Mouse (Mus musculus): ENCODE data around the gene Naga. TPM values are rescaled to one million over a fixed set of nuclear protein-coding genes. Genes with fewer than 3 reads are reported as not detected.
"Not testable (repeated sequence)": the region's sequence is repeated elsewhere in the genome, so short reads cannot be mapped to it uniquely, and the experiment has no call there.

Naga gene
- polyA plus RNA-seq, 1 experiment from 2014 or later = 29.7 TPM

DNA sequence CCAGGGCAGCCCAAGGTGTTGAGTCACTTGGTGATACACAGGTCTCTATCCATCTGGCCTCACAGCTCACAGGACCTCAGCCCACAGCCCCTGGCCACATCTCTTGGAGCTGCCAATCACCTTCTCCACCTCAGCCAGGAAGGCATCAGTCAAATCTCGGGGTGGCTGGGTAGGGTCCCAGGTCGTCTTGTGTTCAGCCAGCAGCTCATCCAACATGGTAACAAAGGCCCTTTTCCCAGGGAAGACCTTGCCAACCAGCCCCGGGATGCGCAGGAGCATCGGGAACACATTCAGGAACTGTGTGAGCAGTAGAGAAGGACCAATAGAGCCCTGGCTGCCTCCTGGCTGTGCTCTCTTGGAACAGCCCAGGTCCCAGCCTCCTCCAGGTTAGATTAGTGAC is 34.3 kb upstream of the Naga start:
- H3K4me2 ChIP-seq (replicated peaks) = no peak overlapping the region
- H3K9ac ChIP-seq = no peak overlapping the region
- H3K27me3 ChIP-seq = no peaks in the 10 kb centered on the region
- no peak for ATAC-seq (ENCODE audit: low FRiP score)
- H3K4me1 ChIP-seq = peaks cover 7% of the 10 kb centered on the region
- no peak overlapping the region for H3K27ac ChIP-seq
- no peak overlapping the region for H3K4me3 ChIP-seq
- 88% methylated on average over 5 of the region's 5 CpGs for WGBS
- no peaks in the 10 kb centered on the region for H3K9me3 ChIP-seq (replicated peaks)
- H3K36me3 ChIP-seq = no peaks in the 10 kb centered on the region

DNA sequence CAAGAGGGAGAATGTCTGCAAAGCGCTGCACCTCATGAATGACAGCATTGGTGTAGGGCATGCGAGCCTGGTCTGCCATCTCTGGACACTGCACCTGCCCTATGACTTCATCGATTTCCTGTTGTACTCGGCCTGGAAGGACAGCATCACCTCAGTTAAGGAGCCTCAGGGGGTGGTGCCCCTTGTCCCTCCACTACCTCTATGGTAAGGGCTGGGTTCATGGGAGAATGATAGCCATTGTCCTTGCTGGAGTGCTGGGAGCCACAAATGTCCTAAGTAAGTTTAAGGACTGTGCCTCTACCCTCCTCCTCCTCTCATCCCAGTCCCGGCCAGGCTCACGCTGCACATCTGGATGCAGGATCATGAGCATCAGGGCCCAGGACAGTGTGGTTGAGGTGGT is 33.7 kb upstream of the Naga start:
- WGBS = 90% methylated on average over 6 of the region's 6 CpGs
- Histone ChIP-seq H3K4me2 (replicated peaks) (no peak overlapping the region), H3K9me3 (replicated peaks) (no peaks in the 10 kb centered on the region), H3K27me3 (no peaks in the 10 kb centered on the region), H3K4me3 (no peak overlapping the region), H3K36me3 (no peaks in the 10 kb centered on the region), H3K9ac (no peak overlapping the region), H3K4me1 (peaks cover 7% of the 10 kb centered on the region; the same call in 1 of the 2 replicates), H3K27ac (no peak overlapping the region)
- ATAC-seq (ENCODE audit: low FRiP score) = no peak

DNA sequence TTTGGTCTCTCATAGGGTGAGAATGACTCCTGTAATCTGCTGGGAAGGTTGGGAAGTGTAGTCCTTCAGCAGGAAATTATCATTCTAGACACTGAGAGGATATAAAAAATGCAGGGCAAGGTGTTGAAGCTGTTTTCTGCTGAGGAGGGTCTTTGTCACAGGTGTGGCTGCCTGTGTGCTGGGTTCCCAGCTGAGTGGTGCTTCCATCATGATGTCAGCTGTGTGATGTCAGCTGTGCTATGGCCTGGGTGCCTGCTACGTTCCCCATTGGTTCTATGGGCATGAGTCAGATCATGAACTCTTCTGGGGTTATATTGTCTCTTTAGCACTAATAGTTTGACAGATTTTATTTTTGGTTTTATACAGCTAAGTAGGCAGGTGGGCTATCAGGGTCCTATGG is 30.1 kb upstream of the Naga start:
- H3K27ac ChIP-seq = no peak overlapping the region
- H3K27me3 ChIP-seq = no peaks in the 10 kb centered on the region
- no peak overlapping the region for H3K4me3 ChIP-seq
- no peaks in the 10 kb centered on the region for H3K4me1 ChIP-seq
- H3K9ac ChIP-seq = no peak overlapping the region
- no peaks in the 10 kb centered on the region for H3K36me3 ChIP-seq
- no peak for ATAC-seq (ENCODE audit: low FRiP score)
- H3K9me3 ChIP-seq (replicated peaks) = no peaks in the 10 kb centered on the region
- 76% methylated on average over 1 of the region's 1 CpGs for WGBS
- H3K4me2 ChIP-seq (replicated peaks) = no peak overlapping the region

DNA sequence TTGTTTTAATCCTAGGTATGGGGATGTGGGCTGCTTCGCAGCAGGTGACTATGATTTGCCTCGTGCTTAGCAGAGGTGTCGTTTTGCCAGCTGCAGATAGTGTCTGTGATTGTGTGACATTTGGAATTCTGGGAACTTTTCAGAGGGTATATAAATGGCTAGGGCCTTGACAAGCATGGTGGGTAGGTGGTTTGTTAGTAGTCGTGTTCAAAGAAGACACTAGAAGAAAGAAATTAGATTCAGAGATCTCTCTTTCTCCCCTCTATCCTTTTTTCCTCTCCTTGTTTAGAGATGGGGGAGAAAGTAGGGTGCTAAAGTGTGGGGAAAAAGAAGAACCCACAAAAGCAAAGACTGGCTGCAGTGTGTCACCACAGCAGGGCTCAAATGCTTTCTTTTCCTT is 29.4 kb upstream of the Naga start:
- WGBS = 91% methylated on average over 4 of the region's 4 CpGs
- ATAC-seq (ENCODE audit: low FRiP score) = no peak
- Histone ChIP-seq H3K4me1 (no peaks in the 10 kb centered on the region), H3K36me3 (no peaks in the 10 kb centered on the region), H3K4me2 (replicated peaks) (no peak overlapping the region), H3K9me3 (replicated peaks) (no peaks in the 10 kb centered on the region), H3K27me3 (no peaks in the 10 kb centered on the region), H3K4me3 (no peak overlapping the region), H3K9ac (no peak overlapping the region), H3K27ac (no peak overlapping the region)

DNA sequence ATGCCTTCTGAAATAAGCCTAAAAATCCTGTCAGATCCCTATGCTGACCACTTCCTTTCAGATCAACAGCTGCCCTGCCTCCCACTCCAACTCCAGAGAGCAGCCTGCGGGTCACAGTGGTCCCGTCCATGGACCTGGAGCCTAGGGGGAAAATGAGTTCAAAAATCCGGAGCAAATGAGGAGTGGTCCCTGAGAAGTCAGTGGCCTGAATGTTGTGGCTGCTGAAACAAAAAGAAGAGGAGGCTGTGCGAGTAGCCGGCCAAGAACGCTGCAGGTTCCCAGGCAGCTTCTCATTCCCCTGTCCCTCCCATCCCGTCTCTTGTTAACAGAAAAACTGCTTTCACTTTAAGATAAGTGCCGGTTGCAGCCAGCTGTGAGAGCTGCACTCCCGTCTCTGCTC is 25.8 kb upstream of the Naga start:
- not testable (repeated sequence) for ATAC-seq (ENCODE audit: low FRiP score); H3K36me3 ChIP-seq; H3K4me1 ChIP-seq; H3K9me3 ChIP-seq (replicated peaks); H3K9ac ChIP-seq; H3K4me2 ChIP-seq (replicated peaks); H3K4me3 ChIP-seq; H3K27me3 ChIP-seq; H3K27ac ChIP-seq
- WGBS = 9% methylated on average over 4 of the region's 9 CpGs

DNA sequence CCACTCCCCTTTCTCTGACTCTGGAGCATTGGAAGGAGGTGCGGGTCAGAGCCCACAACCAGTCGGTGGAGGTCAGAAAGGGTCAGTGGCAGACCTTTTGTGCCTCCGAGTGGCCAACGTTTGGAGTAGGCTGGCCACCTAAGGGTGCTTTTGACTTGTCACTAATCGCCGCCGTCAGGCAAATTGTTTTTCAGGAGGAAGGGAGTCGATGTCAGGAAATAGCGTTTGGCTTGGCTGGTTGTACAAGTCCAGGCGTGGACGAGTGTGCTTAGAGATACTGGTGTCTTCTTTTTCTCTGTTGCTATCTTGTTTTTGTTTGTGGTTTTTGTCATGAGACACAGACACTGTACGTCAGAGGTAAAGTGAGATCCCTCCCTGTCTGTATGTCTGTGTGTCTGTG is 25.1 kb upstream of the Naga start:
- H3K36me3 ChIP-seq; H3K27ac ChIP-seq; H3K27me3 ChIP-seq; H3K9me3 ChIP-seq (replicated peaks); ATAC-seq (ENCODE audit: low FRiP score); H3K9ac ChIP-seq; H3K4me2 ChIP-seq (replicated peaks); H3K4me1 ChIP-seq; H3K4me3 ChIP-seq: not testable (repeated sequence)
- WGBS = 77% methylated on average over 9 of the region's 12 CpGs

DNA sequence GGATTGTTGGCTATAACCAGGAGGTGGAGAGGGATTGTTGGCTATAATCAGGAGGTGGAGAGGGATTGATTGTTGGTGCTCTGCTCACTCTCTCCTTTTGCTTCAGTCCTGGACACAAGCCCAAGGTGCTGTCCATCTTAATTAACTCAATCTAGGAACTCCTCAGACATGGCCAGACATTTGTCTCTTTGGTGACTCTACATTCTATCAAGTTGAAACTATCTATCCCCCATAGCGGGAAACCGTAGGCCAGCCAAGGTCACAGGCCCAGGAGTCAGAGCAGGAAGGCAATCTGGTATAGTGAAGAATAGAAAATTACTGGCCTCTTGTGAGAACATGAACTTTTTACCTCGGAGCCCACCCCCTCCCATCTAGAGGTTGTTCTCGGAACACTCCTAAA is 23.5 kb upstream of the Naga start:
- no peak overlapping the region for H3K4me3 ChIP-seq
- no peaks in the 10 kb centered on the region for H3K36me3 ChIP-seq
- no peaks in the 10 kb centered on the region for H3K27me3 ChIP-seq
- H3K4me2 ChIP-seq (replicated peaks) = no peak overlapping the region
- 87% methylated on average over 4 of the region's 4 CpGs for WGBS
- no peaks in the 10 kb centered on the region for H3K4me1 ChIP-seq
- H3K27ac ChIP-seq = no peak overlapping the region
- ATAC-seq (ENCODE audit: low FRiP score) = no peak
- no peak overlapping the region for H3K9ac ChIP-seq
- no peaks in the 10 kb centered on the region for H3K9me3 ChIP-seq (replicated peaks)

DNA sequence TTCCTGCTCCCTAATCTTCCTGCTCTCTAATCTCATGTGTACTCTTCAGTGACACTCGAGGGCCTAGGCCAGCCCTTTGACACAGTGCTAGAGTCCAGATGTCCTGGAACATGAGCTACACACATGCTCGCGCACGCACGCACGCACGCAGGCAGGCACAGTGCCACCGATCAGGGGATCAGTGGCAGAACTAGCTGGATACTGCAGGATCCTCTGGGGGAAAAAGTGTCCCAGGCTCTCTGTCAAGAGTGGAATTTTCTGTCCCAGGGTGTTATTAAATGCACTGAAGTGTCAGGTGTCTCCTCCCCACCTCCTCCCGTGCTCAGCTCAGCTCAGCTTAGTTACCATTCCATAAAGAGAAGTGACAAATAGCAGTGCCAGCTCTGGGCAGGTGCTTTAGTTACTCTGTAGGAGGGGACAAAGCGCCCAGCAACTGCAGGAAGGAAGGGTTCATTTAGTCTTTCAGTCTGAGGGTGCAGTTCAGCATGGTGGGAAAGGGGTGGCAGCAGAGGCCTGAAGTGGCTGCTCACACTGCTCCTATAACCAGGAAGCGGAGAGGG is 22.8 kb upstream of the Naga start:
- H3K9ac ChIP-seq = no peak overlapping the region
- 79% methylated on average over 11 of the region's 11 CpGs for WGBS
- no peak for ATAC-seq (ENCODE audit: low FRiP score)

DNA sequence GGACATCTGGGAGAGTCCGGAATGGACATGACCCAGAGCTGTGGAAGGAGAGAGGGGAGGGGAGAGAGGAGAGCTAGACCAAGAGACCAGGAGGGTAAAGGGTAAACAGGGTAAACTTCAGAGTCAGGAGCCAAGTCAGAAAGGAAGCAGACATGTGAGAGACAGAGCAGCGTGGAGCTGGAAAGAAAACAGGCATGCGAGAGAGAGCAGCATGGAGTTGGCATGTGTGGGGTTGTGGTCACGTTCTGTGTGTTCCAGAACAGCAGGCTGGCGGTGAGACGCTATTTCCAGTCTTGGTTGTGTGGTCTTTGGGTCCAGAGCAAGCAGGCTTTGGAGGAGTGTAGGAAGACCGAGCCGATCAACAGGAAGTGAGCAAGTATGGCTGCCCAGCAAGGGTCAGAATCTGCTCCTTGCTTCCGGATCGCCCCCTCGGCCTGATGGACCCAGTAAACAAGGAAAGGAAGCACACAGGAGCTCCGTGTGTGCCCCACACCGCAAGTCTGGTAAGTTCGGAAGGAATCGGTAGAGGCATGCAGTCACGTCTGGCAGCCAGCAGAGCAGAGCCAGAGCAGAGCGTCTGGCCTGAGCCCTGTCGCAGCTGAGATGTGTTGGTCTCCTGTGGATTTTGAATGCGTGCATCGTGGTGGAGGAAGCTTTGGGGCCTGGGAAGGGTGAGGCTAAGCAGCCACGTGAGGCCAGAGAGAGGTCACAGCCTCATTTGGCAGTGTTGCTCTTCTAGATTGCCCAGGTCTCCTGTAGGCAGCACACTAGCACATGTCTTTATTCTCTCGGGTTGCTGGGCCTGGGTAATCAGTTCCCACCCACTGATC is 19.9 kb upstream of the Naga start:
- no peak for ATAC-seq (ENCODE audit: low FRiP score)
- Histone ChIP-seq H3K27ac (no peak overlapping the region), H3K4me3 (no peak overlapping the region), H3K36me3 (no peaks in the 10 kb centered on the region), H3K4me1 (peaks cover 4% of the 10 kb centered on the region), H3K9ac (no peak overlapping the region), H3K9me3 (replicated peaks) (no peaks in the 10 kb centered on the region), H3K4me2 (replicated peaks) (no peak overlapping the region; the same call in 1 of the 2 replicates), H3K27me3 (no peaks in the 10 kb centered on the region)
- WGBS = 64% methylated on average over 22 of the region's 22 CpGs

More for the DNA sequence above, 22.8 kb upstream of the Naga start:
- H3K4me3 ChIP-seq = no peak overlapping the region
- H3K27ac ChIP-seq = no peak overlapping the region
- H3K4me2 ChIP-seq (replicated peaks) = no peak overlapping the region
- no peaks in the 10 kb centered on the region for H3K4me1 ChIP-seq
- H3K36me3 ChIP-seq = no peaks in the 10 kb centered on the region
- H3K9me3 ChIP-seq (replicated peaks) = no peaks in the 10 kb centered on the region
- H3K27me3 ChIP-seq = no peaks in the 10 kb centered on the region

DNA sequence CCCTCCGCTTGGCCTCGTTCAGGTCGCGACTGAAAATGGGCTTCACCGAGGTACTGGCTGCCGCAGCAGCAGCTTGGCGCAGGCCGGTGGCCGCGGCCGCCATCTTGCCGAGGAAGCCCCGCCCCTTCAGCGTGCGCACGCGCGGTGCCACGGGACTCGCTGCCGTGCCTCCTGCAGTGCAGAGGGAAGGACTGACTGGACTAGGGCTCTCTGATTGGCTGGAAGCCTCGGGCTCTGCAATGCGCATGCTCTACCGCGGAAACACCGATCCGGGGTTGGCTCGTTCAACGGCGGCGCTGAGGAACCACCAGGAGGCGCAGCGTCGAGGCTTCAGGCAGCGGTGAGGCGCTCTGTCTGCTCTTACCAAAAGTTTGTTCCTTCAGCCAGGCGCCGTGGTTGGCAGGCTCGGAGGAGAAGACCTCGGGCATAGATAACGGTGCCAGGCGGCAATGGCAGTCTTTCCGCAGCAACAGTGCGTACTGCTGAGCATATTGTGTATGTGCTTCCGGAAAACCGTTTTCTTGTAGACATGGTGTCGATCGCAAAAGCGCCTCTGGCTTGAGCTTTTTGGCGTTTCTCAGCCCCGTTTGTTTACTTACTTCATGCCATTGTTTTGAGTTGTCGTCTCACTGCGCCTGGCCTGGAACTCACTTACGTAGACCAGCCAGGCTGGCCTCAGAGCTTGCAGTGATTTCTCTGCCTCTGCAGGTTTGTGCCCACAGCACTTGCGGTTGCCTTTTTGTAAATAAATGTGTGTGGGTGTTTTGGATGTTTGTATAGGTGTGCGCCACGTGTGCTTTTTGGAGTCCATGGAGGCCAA is 15.6 kb upstream of the Naga start, which contains the start of gene Ndufa6:
TSS of gene Ndufa6 (minus strand) at position 197 of the 820 bp plus-strand sequence.
- 2% methylated on average over 53 of the region's 57 CpGs for WGBS
- Histone ChIP-seq H3K4me1 (peaks cover 22% of the 10 kb centered on the region), H3K9me3 (replicated peaks) (no peaks in the 10 kb centered on the region), H3K27ac (peak within 1 kb of the TSS; percentile 90), H3K9ac (peak within 1 kb of the TSS; percentile 89), H3K27me3 (no peaks in the 10 kb centered on the region), H3K4me3 (peak within 1 kb of the TSS; percentile 70), H3K4me2 (replicated peaks) (peak within 1 kb of the TSS; percentile 90), H3K36me3 (peaks cover 18% of the 10 kb centered on the region)
- ATAC-seq (ENCODE audit: low FRiP score) = peak; percentile 99

DNA sequence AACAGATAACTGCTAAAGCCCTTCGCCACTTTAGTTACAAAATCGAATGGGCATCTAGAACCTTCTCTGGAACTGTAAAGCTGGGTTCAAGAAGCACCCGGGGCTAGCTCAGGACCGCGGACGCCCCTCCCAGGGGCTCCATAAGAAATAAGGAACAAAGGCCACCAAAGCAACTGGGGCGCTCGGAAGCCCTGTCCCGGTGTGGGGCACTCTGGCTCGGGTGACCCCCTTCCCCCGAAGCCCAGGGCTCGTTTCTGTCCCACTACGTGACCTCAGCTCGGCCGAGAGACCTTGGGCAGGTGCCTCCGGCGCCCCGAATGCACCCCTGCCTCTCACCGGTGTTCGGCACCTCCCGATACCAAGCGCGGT is 15.0 kb upstream of the Naga start:
- Histone ChIP-seq H3K9ac (peak overlapping the region; percentile 89), H3K27ac (peak overlapping the region; percentile 90), H3K36me3 (peaks cover 24% of the 10 kb centered on the region), H3K4me3 (peak overlapping the region; percentile 70), H3K9me3 (replicated peaks) (no peaks in the 10 kb centered on the region), H3K4me1 (peaks cover 22% of the 10 kb centered on the region), H3K27me3 (no peaks in the 10 kb centered on the region), H3K4me2 (replicated peaks) (peak overlapping the region; percentile 90)
- WGBS = 2% methylated on average over 23 of the region's 23 CpGs
- ATAC-seq (ENCODE audit: low FRiP score) = peak; percentile 66; the same call in 1 of the 2 replicates

DNA sequence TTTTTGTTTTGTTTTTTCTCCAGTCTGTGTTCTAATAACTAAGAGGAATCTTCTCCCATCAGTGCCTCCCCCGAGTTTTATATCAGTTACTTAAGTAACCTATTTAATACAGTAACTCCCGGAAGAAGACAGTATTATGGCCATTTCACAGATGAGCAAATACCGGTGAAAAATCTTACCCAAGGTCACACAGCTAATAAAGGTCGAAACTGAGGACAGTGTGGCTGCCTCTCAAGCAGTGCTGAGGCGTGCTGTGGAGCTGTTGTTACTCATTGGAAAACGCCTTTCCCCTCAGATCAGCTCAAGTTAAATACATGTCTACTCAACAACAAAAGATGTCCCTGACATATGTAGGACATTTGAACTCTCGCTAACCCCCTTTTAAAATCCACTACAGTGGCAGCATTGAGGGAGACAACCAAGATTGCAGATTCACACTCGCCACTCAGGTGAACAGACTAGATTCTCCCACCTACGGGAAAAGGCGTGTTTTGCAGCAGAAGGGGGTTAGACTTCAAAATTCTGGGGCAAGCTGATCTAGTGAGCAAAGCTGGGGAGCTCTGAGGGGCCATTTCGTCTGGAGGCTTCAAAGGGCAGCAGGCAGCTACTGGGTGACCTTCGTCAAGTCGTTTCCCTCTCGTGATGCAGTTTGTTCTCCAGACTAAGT is 14.5 kb upstream of the Naga start:
- Histone ChIP-seq H3K9me3 (replicated peaks) (no peaks in the 10 kb centered on the region), H3K9ac (peak overlapping the region; percentile 89), H3K36me3 (peaks cover 29% of the 10 kb centered on the region), H3K4me2 (replicated peaks) (peak overlapping the region; percentile 90), H3K4me3 (peak overlapping the region; percentile 70), H3K4me1 (peaks cover 22% of the 10 kb centered on the region), H3K27me3 (no peaks in the 10 kb centered on the region), H3K27ac (peak overlapping the region; percentile 90; the same call in 1 of the 2 replicates)
- ATAC-seq (ENCODE audit: low FRiP score) = no peak
- WGBS = 32% methylated on average over 14 of the region's 14 CpGs
